Mouse (Mus musculus): ENCODE results near the gene Myl3. TPM values are rescaled to one million over a fixed set of nuclear protein-coding genes. Genes with fewer than 3 reads are reported as not detected.

The Myl3 gene
- polyA plus RNA-seq (2016; fragmentation: Nextera tagmentation; extraction: Ambion mirVana), result 1,835 and 3,713 TPM in 2 replicates

DNA sequence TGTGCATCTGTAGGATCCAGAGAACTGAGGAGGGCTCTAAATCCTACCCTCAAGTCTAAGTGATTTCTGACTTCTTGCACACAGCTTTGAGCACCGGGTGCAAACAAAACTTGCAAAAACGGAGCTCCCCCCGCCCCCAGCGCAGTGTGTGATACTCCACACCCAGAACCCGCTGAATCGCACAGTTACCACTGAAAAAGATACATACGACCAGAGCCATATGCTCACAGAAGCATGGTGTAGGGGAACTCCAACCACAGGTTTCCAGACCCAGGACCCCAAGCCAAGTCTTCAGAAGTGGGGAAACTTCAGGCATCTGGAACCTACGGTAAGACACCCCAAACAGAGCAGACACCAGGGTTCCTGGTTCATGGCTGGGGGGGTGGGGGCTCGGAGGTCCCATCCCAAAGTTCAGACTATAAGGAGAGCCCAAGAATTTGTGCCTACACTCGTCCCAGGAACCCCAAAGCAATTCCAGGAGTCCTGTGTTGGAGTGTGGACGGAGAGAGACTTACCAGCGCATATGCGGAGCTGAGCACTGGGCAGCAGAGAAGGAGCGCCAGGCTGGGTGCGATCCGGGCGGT is at the start of gene Myl3:
Myl3 (plus strand) TSS at position 151 of the 584 bp plus-strand sequence.
- DNase-seq (ENCODE audit: low spot score), result no peak
- no peaks in the 10 kb centered on the region for H3K9me3 ChIP-seq
- H3K4me1 ChIP-seq, result peaks cover 68% of the 10 kb centered on the region
- H3K36me3 ChIP-seq, result peaks cover 28% of the 10 kb centered on the region
- H3K27me3 ChIP-seq (ENCODE audit: insufficient read depth, poor library complexity, severe bottlenecking), result peaks cover 45% of the 10 kb centered on the region; the same call in 1 of the 2 replicates
- 2% methylated on average over 17 of the region's 17 CpGs for WGBS
- peak within 1 kb of the TSS; percentile 90 for H3K4me3 ChIP-seq
- H3K27ac ChIP-seq, result peak within 1 kb of the TSS; percentile 98

DNA sequence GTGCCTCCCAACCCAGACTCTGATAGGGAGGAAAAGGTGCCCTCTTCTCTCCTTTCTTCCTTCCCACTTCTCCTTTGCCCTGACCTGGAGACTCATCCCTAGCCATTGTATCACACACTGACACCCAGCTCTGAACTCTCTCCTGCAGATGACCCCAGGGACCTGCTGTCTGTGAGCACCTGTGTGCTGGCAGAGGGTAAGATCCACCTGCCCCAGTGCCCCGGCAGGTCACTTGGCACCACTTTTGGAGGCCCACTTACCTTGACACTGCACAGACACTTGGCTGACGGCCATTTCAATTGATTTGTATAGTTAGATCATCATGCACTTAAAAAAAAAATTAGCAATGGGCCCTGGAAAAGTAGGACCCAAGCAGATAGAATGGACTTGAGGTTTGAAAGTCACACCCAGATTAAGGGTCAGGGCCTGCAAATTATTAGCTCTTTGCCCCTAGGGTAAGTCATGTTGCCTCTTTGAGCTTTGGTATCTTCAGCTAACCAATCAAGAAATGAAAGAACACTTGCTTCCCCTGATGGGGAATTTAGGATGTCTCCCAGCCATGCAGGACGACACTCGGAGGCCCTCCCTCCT is 46.4 kb upstream of the Myl3 start:
- H3K36me3 ChIP-seq, result peaks cover 33% of the 10 kb centered on the region
- WGBS, result 79% methylated on average over 4 of the region's 4 CpGs
- H3K27me3 ChIP-seq (ENCODE audit: insufficient read depth, poor library complexity, severe bottlenecking), result no peaks in the 10 kb centered on the region
- H3K4me3 ChIP-seq, result no peak overlapping the region
- H3K27ac ChIP-seq, result no peak overlapping the region
- H3K9me3 ChIP-seq, result no peaks in the 10 kb centered on the region
- H3K4me1 ChIP-seq, result peaks cover 19% of the 10 kb centered on the region
- DNase-seq (ENCODE audit: low spot score), result no peak

GRCm38 (mm10) chr9:110696427-110696826 is 45.2 kb upstream of the Myl3 start:
- Histone ChIP-seq H3K4me3 (no peak overlapping the region), H3K9me3 (no peaks in the 10 kb centered on the region), H3K36me3 (peaks cover 39% of the 10 kb centered on the region), H3K4me1 (peaks cover 13% of the 10 kb centered on the region), H3K27ac (no peak overlapping the region), H3K27me3 (ENCODE audit: insufficient read depth, poor library complexity, severe bottlenecking) (no peaks in the 10 kb centered on the region)
- no peak for DNase-seq (ENCODE audit: low spot score)
- 93% methylated on average over 5 of the region's 5 CpGs for WGBS

- no peak overlapping the region for H3K27ac ChIP-seq
Measured at GRCm38 (mm10) chr9:110697465-110697864, 44.2 kb upstream of the Myl3 start.

GRCm38 (mm10) chr9:110699574-110699973 is 42.1 kb upstream of the Myl3 start:
- WGBS, result 76% methylated on average over 3 of the region's 3 CpGs
- Histone ChIP-seq H3K27ac (no peak overlapping the region), H3K4me1 (peaks cover 24% of the 10 kb centered on the region), H3K9me3 (no peaks in the 10 kb centered on the region), H3K27me3 (ENCODE audit: insufficient read depth, poor library complexity, severe bottlenecking) (no peaks in the 10 kb centered on the region), H3K36me3 (peaks cover 34% of the 10 kb centered on the region; the same call in 1 of the 2 replicates), H3K4me3 (no peak overlapping the region)
- DNase-seq (ENCODE audit: low spot score), result no peak

More at GRCm38 (mm10) chr9:110697465-110697864, 44.2 kb upstream of the Myl3 start:
- Histone ChIP-seq H3K9me3 (no peaks in the 10 kb centered on the region), H3K36me3 (peaks cover 43% of the 10 kb centered on the region), H3K4me3 (no peak overlapping the region), H3K4me1 (peaks cover 16% of the 10 kb centered on the region), H3K27me3 (ENCODE audit: insufficient read depth, poor library complexity, severe bottlenecking) (no peaks in the 10 kb centered on the region)
- DNase-seq (ENCODE audit: low spot score), result no peak
- 89% methylated on average over 3 of the region's 3 CpGs for WGBS

- DNase-seq (ENCODE audit: low spot score), result no peak
- H3K9me3 ChIP-seq, result no peaks in the 10 kb centered on the region
- peaks cover 33% of the 10 kb centered on the region; the same call in 1 of the 2 replicates for H3K36me3 ChIP-seq
- H3K4me3 ChIP-seq, result no peak overlapping the region
- H3K4me1 ChIP-seq, result peaks cover 17% of the 10 kb centered on the region
- no peak overlapping the region for H3K27ac ChIP-seq
- WGBS, result 77% methylated on average over 11 of the region's 12 CpGs
- no peaks in the 10 kb centered on the region for H3K27me3 ChIP-seq (ENCODE audit: insufficient read depth, poor library complexity, severe bottlenecking)
Measured at GRCm38 (mm10) chr9:110701114-110702032, 40.3 kb upstream of the Myl3 start.

DNA sequence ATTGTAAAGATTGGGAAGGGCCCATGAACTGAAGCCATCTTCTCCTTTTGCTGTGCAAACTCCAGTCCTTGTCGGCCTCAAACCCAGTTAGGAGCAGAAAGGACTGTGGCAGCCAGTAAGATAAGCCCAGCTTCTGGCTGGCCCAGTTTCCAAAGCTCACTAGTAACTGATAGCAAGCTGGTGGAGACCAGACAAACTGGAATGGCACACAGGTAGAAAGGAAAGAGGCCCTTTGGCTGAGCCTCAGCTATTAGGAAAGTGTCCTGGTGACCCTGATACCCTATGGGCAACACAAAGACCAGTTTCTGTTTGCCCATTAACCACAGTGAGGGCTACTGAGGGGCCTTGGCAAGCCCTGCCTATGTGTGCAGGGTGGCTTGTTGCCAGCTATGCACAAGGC is 38.8 kb upstream of the Myl3 start:
- Histone ChIP-seq H3K36me3 (peaks cover 26% of the 10 kb centered on the region; the same call in 1 of the 2 replicates), H3K27ac (no peak overlapping the region), H3K4me3 (no peak overlapping the region), H3K4me1 (peaks cover 11% of the 10 kb centered on the region; the same call in 1 of the 2 replicates), H3K9me3 (no peaks in the 10 kb centered on the region), H3K27me3 (ENCODE audit: insufficient read depth, poor library complexity, severe bottlenecking) (no peaks in the 10 kb centered on the region)
- DNase-seq (ENCODE audit: low spot score), result no peak
- WGBS, result 56% methylated on average over 1 of the region's 1 CpGs

- no peak for DNase-seq (ENCODE audit: low spot score)
- Histone ChIP-seq H3K4me3 (no peak overlapping the region), H3K27me3 (ENCODE audit: insufficient read depth, poor library complexity, severe bottlenecking) (no peaks in the 10 kb centered on the region), H3K9me3 (no peaks in the 10 kb centered on the region), H3K27ac (no peak overlapping the region), H3K4me1 (peaks cover 11% of the 10 kb centered on the region; the same call in 1 of the 2 replicates), H3K36me3 (peaks cover 35% of the 10 kb centered on the region)
- 83% methylated on average over 6 of the region's 6 CpGs for WGBS
Measured at GRCm38 (mm10) chr9:110703951-110704350, 37.7 kb upstream of the Myl3 start.

DNA sequence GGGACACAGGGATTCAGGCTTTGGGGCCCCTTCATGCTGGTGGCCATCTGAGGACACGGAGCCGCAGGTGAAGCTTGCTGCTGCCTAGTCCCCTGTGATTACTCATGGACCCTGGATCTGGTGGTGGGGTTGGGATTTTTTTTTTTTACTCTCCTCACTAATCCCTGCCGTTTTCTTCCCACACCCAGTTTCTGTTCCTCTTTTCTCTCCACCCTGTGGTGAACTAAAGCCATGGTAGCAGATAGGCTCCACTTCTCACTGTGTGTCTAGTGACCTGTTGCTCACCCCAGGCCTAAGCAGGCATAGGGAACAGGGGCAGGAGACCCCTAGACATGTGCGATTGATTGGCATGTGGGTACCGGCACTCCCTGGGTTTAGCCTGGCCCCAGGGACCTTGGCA is 34.9 kb upstream of the Myl3 start:
- Histone ChIP-seq H3K9me3 (no peaks in the 10 kb centered on the region), H3K27ac (no peak overlapping the region), H3K4me1 (peaks cover 28% of the 10 kb centered on the region), H3K4me3 (no peak overlapping the region), H3K36me3 (peaks cover 36% of the 10 kb centered on the region), H3K27me3 (ENCODE audit: insufficient read depth, poor library complexity, severe bottlenecking) (no peaks in the 10 kb centered on the region)
- no peak for DNase-seq (ENCODE audit: low spot score)
- 87% methylated on average over 5 of the region's 5 CpGs for WGBS

- H3K27me3 ChIP-seq (ENCODE audit: insufficient read depth, poor library complexity, severe bottlenecking), result no peaks in the 10 kb centered on the region
- H3K4me3 ChIP-seq, result peak overlapping the region; percentile 24; the same call in 1 of the 2 replicates
- H3K9me3 ChIP-seq, result no peaks in the 10 kb centered on the region
- H3K27ac ChIP-seq, result peak overlapping the region; percentile 16; the same call in 1 of the 2 replicates
- DNase-seq (ENCODE audit: low spot score), result peak; percentile 93
- H3K36me3 ChIP-seq, result peaks cover 51% of the 10 kb centered on the region
- 24% methylated on average over 5 of the region's 5 CpGs for WGBS
- peaks cover 17% of the 10 kb centered on the region for H3K4me1 ChIP-seq
Measured at GRCm38 (mm10) chr9:110709640-110710258, 31.9 kb upstream of the Myl3 start.

- peaks cover 17% of the 10 kb centered on the region for H3K4me1 ChIP-seq
- no peak overlapping the region for H3K27ac ChIP-seq
- H3K27me3 ChIP-seq (ENCODE audit: insufficient read depth, poor library complexity, severe bottlenecking), result no peaks in the 10 kb centered on the region
- H3K9me3 ChIP-seq, result no peaks in the 10 kb centered on the region
- 95% methylated on average over 1 of the region's 1 CpGs for WGBS
- H3K4me3 ChIP-seq, result no peak overlapping the region
- DNase-seq (ENCODE audit: low spot score), result no peak
- H3K36me3 ChIP-seq, result peaks cover 58% of the 10 kb centered on the region
Measured at GRCm38 (mm10) chr9:110711532-110711931, 30.1 kb upstream of the Myl3 start.

- no peak overlapping the region for H3K27ac ChIP-seq
- peaks cover 58% of the 10 kb centered on the region for H3K36me3 ChIP-seq
- H3K4me1 ChIP-seq, result peaks cover 17% of the 10 kb centered on the region
- no peaks in the 10 kb centered on the region for H3K9me3 ChIP-seq
- DNase-seq (ENCODE audit: low spot score), result no peak
- WGBS, result 87% methylated on average over 6 of the region's 6 CpGs
- no peaks in the 10 kb centered on the region for H3K27me3 ChIP-seq (ENCODE audit: insufficient read depth, poor library complexity, severe bottlenecking)
- no peak overlapping the region for H3K4me3 ChIP-seq
Measured at GRCm38 (mm10) chr9:110711996-110712395, 29.7 kb upstream of the Myl3 start.
